Mouse (Mus musculus) olfactory bulb, adult 2 months (tissue): ENCODE data around the gene 1700102P08Rik.

Source experiments
- CTCF ChIP-seq: fragments of 200-500 bp; IDR thresholded peaks from 2 replicates; pipeline ENCODE4 v1.5.1; 2012; ENCODE audit warnings: low read depth, mild to moderate bottlenecking, low read length, moderate library complexity; ENCODE audit not compliant: insufficient read depth
- POLR2A ChIP-seq: fragments of 200-500 bp; IDR thresholded peaks from 2 replicates; pipeline ENCODE4 v1.6.1; 2012; ENCODE audit warnings: mild to moderate bottlenecking, low read depth, low read length, moderate library complexity; ENCODE audit not compliant: insufficient read depth

DNA sequence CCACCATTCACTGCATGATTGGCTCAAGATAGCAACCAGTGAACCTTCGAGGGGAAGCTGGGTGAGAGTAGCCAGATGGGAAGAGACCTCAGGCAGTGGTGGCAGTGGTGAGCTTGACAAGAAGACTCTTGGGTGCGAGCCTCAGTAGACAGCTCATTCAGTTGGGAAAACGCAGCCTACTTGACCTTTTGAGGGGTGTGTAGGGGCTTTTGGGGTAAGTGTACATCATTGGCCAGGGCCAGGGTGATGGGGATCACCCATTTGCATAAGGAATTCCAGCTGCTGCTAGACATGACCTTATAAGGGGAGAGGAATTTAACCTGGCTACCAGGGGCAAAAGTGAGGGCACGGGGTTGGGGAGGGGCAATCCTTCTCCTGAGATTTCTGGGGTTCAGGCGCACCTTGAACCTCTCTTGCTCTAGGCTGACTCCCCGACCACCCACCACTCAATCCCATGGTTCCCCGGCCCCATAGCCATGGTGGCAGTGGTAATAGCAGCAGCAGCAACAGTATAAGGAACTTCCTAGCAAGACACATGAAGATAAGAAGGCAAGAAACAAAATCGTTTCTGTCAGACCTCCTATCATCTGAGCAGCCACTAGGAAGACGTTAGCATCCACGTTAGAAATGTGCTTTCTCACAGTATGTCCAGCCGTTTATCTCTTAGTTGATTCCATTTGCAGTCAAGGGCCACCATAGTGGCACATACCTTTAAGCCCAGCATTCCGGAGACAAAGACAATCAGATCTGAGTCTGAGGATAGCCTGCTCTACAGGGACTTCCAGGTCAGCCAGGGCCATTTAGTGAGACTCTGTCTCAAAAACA is 63.4 kb downstream of the 1700102P08Rik start:
- TF ChIP-seq CTCF (no peak), POLR2A (no peak)
